Mouse (Mus musculus) liver, embryonic 13.5 days (tissue): ENCODE measurements around the gene Gm9844. TPM values are rescaled to one million over a fixed set of nuclear protein-coding genes. Genes with fewer than 3 reads are reported as not detected.
"Not testable (repeated sequence)": the region's sequence is repeated elsewhere in the genome, so short reads cannot be mapped to it uniquely, and the experiment has no call there.

ENCODE experiments used
- ATAC-seq: fragments of 200-750 bp; cut with Nextera tagmentation; 2 replicates; pipeline ENCODE4 v1.8.0; 2017; ENCODE audit warnings: low read depth, mild to moderate bottlenecking, moderate number of reproducible peaks, moderate library complexity
- DNase-seq: peaks from one replicate; pipeline ENCODE4 v3.0.0; 2022
- H3K27ac ChIP-seq: fragments of 300-500 bp; sonication (generic); 2 replicates; pipeline ENCODE4 v1.5.1; 2015; ENCODE audit warnings: moderate library complexity, mild to moderate bottlenecking, inconsistent platforms
- H3K27me3 ChIP-seq: fragments of 300-500 bp; sonication (generic); 2 replicates; pipeline ENCODE4 v1.6.1; 2015; ENCODE audit warnings: mild to moderate bottlenecking, inconsistent platforms
- H3K36me3 ChIP-seq: fragments of 300-500 bp; sonication (generic); 2 replicates; pipeline ENCODE4 v1.6.1; 2015; ENCODE audit warnings: mild to moderate bottlenecking, inconsistent platforms
- H3K4me1 ChIP-seq: fragments of 300-500 bp; sonication (generic); replicated peaks from 2 replicates; pipeline ENCODE4 v1.6.1; 2015; ENCODE audit warnings: inconsistent platforms
- H3K4me2 ChIP-seq: fragments of 300-500 bp; sonication (generic); 2 replicates; pipeline ENCODE4 v1.6.1; 2015; ENCODE audit warnings: inconsistent platforms, mild to moderate bottlenecking, moderate library complexity
- H3K4me3 ChIP-seq: fragments of 300-500 bp; sonication (generic); replicated peaks from 2 replicates; pipeline ENCODE4 v1.5.1; 2015; ENCODE audit warnings: mild to moderate bottlenecking, inconsistent platforms
- H3K9ac ChIP-seq: fragments of 300-500 bp; sonication (generic); 2 replicates; pipeline ENCODE4 v1.6.1; 2015; ENCODE audit warnings: mild to moderate bottlenecking, inconsistent platforms
- H3K9me3 ChIP-seq: fragments of 300-500 bp; sonication (generic); replicated peaks from 2 replicates; pipeline ENCODE4 v1.6.1; 2016; ENCODE audit warnings: inconsistent platforms
- WGBS: fragments of 180-500 bp; shearing (Covaris S2); methylation state at CpG from one replicate; pipeline ENCODE4 v1.1.7; 2015; ENCODE audit not compliant: insufficient replicate concordance; 5-methylcytosine and 5-hydroxymethylcytosine counted together
- polyA plus RNA-seq: library from polyadenylated mRNA; unstranded; fragments of >200 nt; fragmentation: Nextera tagmentation; extraction: Ambion mirVana; gene quantifications from 2 replicates; pipeline ENCODE4 v1.2.1, GENCODE M21; 2015

The Gm9844 gene
- 1.9 and 2.5 TPM in 2 replicates for polyA plus RNA-seq

GRCm38 (mm10) chr7:24861913-24862312 is at the start of gene Gm9844:
TSS of gene Gm9844 (plus strand) at chr7:24862213.
- DNase-seq: no peak
- Histone ChIP-seq H3K27ac (peak within 1 kb of the TSS; percentile 64), H3K9me3 (no peaks in the 10 kb centered on the region), H3K4me1 (peaks cover 58% of the 10 kb centered on the region), H3K4me3 (no peak within 1 kb of the TSS), H3K4me2 (no peak within 1 kb of the TSS), H3K27me3 (peaks cover 17% of the 10 kb centered on the region; the same call in 1 of the 2 replicates), H3K9ac (no peak within 1 kb of the TSS), H3K36me3 (no peaks in the 10 kb centered on the region)
- 67% methylated on average over 7 of the region's 7 CpGs for WGBS
- no peak for ATAC-seq

GRCm38 (mm10) chr7:24817502-24817901 is 44.5 kb upstream of the Gm9844 start:
- Histone ChIP-seq H3K4me3 (no peak overlapping the region), H3K27me3 (no peaks in the 10 kb centered on the region), H3K27ac (no peak overlapping the region), H3K4me2 (no peak overlapping the region), H3K9me3 (no peaks in the 10 kb centered on the region), H3K4me1 (no peaks in the 10 kb centered on the region), H3K36me3 (no peaks in the 10 kb centered on the region), H3K9ac (no peak overlapping the region)
- DNase-seq (peak; percentile 62), ATAC-seq (peak; percentile 54)
- WGBS: 2% methylated on average over 3 of the region's 3 CpGs

DNA sequence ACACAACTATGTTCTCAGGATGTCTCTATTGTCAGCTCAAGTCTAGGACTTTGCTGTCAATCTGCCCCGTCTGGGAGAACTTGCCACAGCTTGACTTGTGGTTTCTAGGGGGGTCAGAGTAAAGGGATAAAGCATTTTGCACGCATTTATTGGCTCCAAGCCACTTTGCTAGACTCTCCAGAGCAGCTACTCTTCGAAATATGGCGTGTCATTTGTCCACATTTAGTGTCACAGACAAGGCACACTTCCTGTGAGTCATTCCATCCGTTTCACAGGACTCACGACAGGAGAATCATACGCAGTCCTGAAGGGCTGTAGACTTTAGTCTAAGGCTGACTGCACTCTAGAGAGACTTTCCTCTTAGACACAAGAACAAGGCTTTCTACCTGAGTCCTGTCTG is 37.6 kb upstream of the Gm9844 start:
- 22% methylated on average over 7 of the region's 7 CpGs for WGBS
- Histone ChIP-seq H3K9ac (no peak overlapping the region), H3K36me3 (no peaks in the 10 kb centered on the region), H3K27ac (no peak overlapping the region), H3K4me1 (no peaks in the 10 kb centered on the region), H3K4me2 (no peak overlapping the region), H3K4me3 (no peak overlapping the region), H3K9me3 (no peaks in the 10 kb centered on the region), H3K27me3 (no peaks in the 10 kb centered on the region)
- DNase-seq (no peak), ATAC-seq (no peak)

- ATAC-seq: no peak
- 78% methylated on average over 4 of the region's 4 CpGs for WGBS
- no peak overlapping the region for H3K4me3 ChIP-seq
Observed at GRCm38 (mm10) chr7:24827181-24827580, 34.8 kb upstream of the Gm9844 start.

DNA sequence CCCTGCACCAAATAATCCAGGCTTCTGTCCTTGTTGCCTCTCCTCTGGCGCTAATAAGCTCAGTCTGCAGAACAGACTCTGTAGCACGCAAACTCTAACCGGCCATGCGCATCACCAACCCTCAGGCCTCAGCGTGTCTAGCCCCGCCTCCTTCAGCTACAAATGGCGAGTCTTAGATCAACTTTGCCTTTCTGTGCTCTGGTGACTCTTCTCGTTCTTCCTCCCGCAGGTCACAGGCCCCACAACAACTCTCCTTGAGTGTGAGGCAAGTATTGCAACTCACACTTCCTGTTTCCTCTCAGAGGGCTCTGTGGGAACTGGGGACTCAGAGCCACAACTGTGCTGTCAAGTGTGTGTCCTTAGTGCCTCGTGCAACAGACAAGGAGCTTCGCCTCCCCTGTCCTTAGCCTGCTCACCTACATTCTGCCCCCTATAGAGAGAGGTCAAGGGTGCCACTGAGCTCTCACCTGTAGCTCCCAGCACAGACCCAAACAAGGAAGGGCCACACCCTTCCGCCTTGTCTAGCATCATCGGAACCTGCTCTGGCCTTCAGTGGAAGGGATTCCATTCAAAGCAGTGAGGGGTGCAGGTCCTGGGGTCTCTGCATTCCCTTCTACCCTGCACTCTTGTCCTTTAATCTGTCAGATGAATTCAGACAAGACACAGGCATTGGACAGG is 23.1 kb upstream of the Gm9844 start:
- 43% methylated on average over 13 of the region's 13 CpGs for WGBS
- peak; percentile 34 for ATAC-seq
- not testable (repeated sequence) for H3K36me3 ChIP-seq, DNase-seq, H3K27ac ChIP-seq, H3K27me3 ChIP-seq, H3K4me3 ChIP-seq, H3K4me2 ChIP-seq, H3K9ac ChIP-seq, H3K9me3 ChIP-seq, H3K4me1 ChIP-seq

More at GRCm38 (mm10) chr7:24827181-24827580, 34.8 kb upstream of the Gm9844 start:
- no peaks in the 10 kb centered on the region for H3K4me1 ChIP-seq
- no peaks in the 10 kb centered on the region for H3K9me3 ChIP-seq
- no peak overlapping the region for H3K27ac ChIP-seq
- no peak overlapping the region for H3K9ac ChIP-seq
- no peak overlapping the region for H3K4me2 ChIP-seq
- DNase-seq: no peak
- no peaks in the 10 kb centered on the region for H3K36me3 ChIP-seq
- H3K27me3 ChIP-seq: peaks cover 6% of the 10 kb centered on the region; the same call in 1 of the 2 replicates

DNA sequence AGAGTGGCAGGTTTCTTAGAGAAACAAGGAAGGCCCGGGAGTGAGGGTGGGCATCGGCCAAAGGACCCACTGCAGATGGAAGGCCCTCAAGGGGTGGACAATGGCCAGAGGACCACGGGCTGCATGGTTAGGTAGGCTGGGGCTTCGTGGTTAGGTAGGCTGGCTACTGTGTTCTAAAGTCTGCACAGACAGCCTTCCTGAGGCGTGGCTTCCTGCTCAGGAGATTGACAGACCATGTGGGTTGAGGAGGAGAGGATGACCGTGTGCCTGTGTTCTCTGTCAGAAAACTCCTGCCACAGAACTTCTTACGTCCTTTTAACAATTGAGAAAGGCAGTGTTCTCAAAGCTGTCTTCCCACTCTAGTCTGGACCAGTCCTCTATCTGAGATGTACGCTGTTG is 22.6 kb upstream of the Gm9844 start:
- H3K9me3 ChIP-seq: no peaks in the 10 kb centered on the region

DNA sequence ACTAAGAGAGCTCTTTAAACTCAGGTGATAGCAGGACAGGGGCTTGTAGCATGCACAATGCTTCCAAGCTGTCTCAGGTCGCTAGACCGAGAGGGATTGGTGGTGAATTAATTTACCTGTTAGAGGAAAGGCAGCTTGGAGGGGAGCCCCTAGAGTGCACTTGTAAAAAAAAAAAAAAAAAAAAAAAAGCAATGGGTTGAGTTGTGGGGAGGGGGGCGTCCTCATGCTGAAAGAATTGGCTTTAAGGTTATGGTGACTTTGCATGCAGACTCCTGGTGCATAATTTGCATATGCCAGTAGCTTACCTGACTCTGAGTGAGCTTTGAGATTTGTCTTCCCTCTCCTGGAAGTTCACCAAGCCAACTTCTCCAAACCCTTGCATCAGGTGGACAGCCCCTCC is 21.7 kb upstream of the Gm9844 start:
- H3K27ac ChIP-seq: no peak overlapping the region
- no peaks in the 10 kb centered on the region for H3K36me3 ChIP-seq
- no peak overlapping the region for H3K4me3 ChIP-seq
- no peak overlapping the region for H3K9ac ChIP-seq
- no peak for DNase-seq
- no peaks in the 10 kb centered on the region for H3K9me3 ChIP-seq
- no peaks in the 10 kb centered on the region for H3K27me3 ChIP-seq
- no peak overlapping the region for H3K4me2 ChIP-seq
- 66% methylated on average over 3 of the region's 3 CpGs for WGBS
- H3K4me1 ChIP-seq: peaks cover 2% of the 10 kb centered on the region
- no peak for ATAC-seq

More for the DNA sequence above, 22.6 kb upstream of the Gm9844 start:
- no peaks in the 10 kb centered on the region for H3K36me3 ChIP-seq
- no peak overlapping the region for H3K9ac ChIP-seq
- H3K4me1 ChIP-seq: no peaks in the 10 kb centered on the region
- DNase-seq (no peak), ATAC-seq (0 out of 2 replicates have a peak, but pooled peaks have one; percentile 31)
- no peaks in the 10 kb centered on the region for H3K27me3 ChIP-seq
- 41% methylated on average over 8 of the region's 8 CpGs for WGBS
- no peak overlapping the region for H3K4me2 ChIP-seq
- H3K4me3 ChIP-seq: no peak overlapping the region
- H3K27ac ChIP-seq: no peak overlapping the region

DNA sequence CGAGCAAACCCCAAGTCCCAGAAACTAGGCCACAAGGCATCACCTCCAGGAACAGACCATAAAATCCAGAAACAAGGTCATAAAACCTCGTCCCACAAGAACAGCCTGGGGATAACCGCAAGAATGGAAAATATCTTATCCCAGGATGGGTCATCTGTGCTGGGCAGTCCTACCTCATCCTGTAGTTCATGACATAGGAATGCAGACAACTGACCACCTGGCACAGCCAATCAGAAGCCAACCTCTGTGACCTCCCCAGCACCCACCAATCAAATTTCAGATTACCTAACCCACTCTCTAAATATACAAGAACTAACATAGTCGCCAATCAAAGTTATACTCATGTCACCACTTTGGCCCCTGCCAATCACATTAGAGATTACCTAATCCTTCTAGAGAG is 21.0 kb upstream of the Gm9844 start:
- ATAC-seq (no peak), DNase-seq (no peak)
- Histone ChIP-seq H3K9ac (no peak overlapping the region), H3K9me3 (no peaks in the 10 kb centered on the region), H3K27ac (no peak overlapping the region), H3K27me3 (no peaks in the 10 kb centered on the region), H3K4me1 (peaks cover 9% of the 10 kb centered on the region), H3K36me3 (no peaks in the 10 kb centered on the region), H3K4me2 (no peak overlapping the region), H3K4me3 (no peak overlapping the region)
- 64% methylated on average over 4 of the region's 4 CpGs for WGBS

DNA sequence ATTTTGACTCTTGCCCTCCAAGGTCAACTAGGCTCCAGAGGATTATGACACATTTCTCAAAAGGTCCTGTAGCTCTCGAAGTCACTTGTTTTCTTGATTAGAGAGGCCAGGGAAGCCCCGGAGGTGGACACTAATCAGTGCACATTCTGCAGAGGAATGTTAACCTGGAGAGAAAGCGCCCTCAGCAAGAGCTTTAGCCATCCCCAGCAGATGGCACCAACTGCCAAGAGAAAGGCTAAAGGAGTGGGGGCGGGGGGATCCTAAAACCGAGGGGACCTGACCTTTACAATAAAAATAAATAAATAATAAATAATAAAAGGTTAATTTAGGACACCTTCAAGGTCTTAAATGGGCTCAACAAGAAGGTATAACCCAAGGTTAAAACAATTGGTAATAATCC is 17.9 kb upstream of the Gm9844 start:
- DNase-seq (no peak), ATAC-seq (no peak)
- H3K27ac ChIP-seq: no peak overlapping the region
- H3K27me3 ChIP-seq: no peaks in the 10 kb centered on the region
- H3K4me1 ChIP-seq: peaks cover 34% of the 10 kb centered on the region
- H3K4me3 ChIP-seq: no peak overlapping the region
- no peak overlapping the region for H3K9ac ChIP-seq
- no peaks in the 10 kb centered on the region for H3K36me3 ChIP-seq
- H3K9me3 ChIP-seq: no peaks in the 10 kb centered on the region
- WGBS: 43% methylated on average over 5 of the region's 5 CpGs
- H3K4me2 ChIP-seq: no peak overlapping the region

DNA sequence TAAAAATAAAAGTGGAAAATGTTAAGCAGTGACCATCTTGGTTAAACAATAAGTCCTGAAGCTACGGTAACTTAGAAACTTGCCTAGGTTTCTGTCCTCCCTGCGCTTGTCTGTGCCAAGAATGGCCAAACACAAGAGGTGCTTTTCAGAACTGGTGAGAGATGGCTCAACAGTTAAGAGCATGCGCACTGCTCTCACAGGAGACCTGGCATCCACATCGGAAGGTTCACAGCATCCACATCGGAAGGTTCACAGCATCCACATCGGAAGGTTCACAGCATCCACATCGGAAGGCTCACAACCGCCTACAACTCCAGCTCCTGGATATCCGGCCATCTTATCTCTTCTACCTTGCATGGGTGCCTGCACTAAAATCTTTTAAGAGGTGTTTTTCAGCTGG is 16.8 kb upstream of the Gm9844 start:
- H3K4me3 ChIP-seq: no peak overlapping the region
- peaks cover 44% of the 10 kb centered on the region for H3K4me1 ChIP-seq
- H3K9me3 ChIP-seq: no peaks in the 10 kb centered on the region
- H3K27ac ChIP-seq: no peak overlapping the region
- no peak overlapping the region for H3K4me2 ChIP-seq
- no peaks in the 10 kb centered on the region for H3K36me3 ChIP-seq
- H3K27me3 ChIP-seq: no peaks in the 10 kb centered on the region
- no peak overlapping the region for H3K9ac ChIP-seq
- DNase-seq (no peak), ATAC-seq (no peak)
- 70% methylated on average over 9 of the region's 9 CpGs for WGBS

DNA sequence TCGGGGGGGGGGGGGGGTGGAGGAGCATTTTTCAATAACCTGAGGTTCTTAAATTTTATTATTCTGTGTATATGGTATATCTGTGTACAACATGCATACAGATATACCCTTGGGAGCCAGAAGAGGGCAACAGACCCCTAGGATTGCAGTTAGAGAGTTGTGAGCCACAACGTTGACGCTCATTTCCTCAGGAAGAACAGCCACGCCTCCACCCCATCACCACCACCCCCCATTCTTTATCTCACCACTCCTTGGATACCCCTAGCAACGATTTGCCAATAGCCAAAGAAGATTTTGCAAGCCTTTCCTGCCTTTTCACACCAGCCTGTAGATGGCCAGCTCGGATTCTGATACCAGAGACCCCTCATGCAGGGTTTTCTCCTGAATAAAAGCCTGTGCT is 16.3 kb upstream of the Gm9844 start:
- ATAC-seq: peak; percentile 75
- H3K9me3 ChIP-seq: no peaks in the 10 kb centered on the region
- H3K27me3 ChIP-seq: no peaks in the 10 kb centered on the region
- whole genome bisulfite sequencing: 2% methylated on average over 6 of the region's 6 CpGs
- peak overlapping the region; percentile 16; the same call in 1 of the 2 replicates for H3K4me2 ChIP-seq
- H3K4me3 ChIP-seq: no peak overlapping the region
- H3K4me1 ChIP-seq: peaks cover 48% of the 10 kb centered on the region
- peak overlapping the region; percentile 14; the same call in 1 of the 2 replicates for H3K9ac ChIP-seq
- DNase-seq: peak; percentile 65
- no peaks in the 10 kb centered on the region for H3K36me3 ChIP-seq
- no peak overlapping the region for H3K27ac ChIP-seq

DNA sequence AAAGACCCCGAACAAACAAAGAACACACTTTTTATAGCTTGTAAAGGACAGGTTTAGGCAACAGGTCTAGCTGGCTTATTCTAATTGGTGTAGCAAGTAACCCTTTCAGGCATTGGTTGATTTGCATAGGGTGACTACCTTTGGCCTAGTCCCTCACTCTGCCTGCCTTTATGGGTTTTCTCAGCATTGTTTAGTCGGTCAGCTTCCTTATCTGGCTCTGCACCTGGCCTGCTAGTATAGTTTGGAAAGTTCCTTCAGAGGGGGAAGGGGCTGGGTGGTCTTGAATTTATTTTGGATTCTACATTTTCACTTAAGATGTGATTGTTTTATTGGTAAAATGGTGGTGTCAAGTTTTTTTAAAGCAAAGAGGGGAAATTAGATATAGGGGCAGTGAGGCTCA is 15.4 kb upstream of the Gm9844 start:
- not testable (repeated sequence) for H3K27ac ChIP-seq

More for the DNA sequence above, 15.4 kb upstream of the Gm9844 start:
- H3K4me1 ChIP-seq: peaks cover 57% of the 10 kb centered on the region
- DNase-seq, H3K27me3 ChIP-seq, H3K9me3 ChIP-seq, ATAC-seq, H3K9ac ChIP-seq, H3K4me2 ChIP-seq, H3K4me3 ChIP-seq, H3K36me3 ChIP-seq: not testable (repeated sequence)
- 22% methylated on average over 2 of the region's 2 CpGs for WGBS
